31 mouse cellular contexts compared by ENCODE assay signal in the genomic region with DNA sequence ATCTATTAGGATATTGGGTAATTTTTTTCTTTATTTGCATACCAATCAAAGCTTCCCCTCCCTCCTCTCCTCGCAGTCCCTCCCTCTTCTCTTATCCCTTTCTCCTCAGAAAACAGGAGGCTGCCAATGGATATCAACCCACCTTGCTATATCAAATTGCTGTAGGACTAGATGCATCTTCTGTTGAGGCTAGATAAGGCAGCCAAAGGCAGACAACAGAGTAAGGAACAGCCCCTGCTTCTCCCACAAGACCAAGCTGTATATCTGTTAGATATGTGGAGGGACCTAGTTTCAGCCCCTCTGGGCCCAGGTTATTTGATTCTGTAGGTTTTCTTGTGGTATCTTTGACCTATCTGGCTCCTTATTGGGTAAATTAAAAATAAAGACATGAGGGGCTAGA.
A peak's percentile ranks its signal among the peaks of the same experiment; 100 is the strongest.
DNase-seq lines count a peak whose midpoint lies in the region; ATAC-seq and TF ChIP-seq lines count a peak whose summit lies in the region.
"Had no signal": no experiment of that assay in that cellular context is flagged by ENCODE, and none has a peak within 500 bp of the region (broad histone marks: within the 10 kb centered on the region; RNA-seq: fewer than 3 reads in every experiment).

No protein-coding gene starts in this region.

- peaks cover 88% of the 10 kb centered on the region for H3K36me3 ChIP-seq in liver, embryonic 12.5 days
- peaks cover 67% of the 10 kb centered on the region for H3K36me3 ChIP-seq in liver, postnatal 0 days (replicated peaks; ENCODE audit: insufficient read depth, low read length)
- H3K36me3 ChIP-seq in liver, embryonic 15.5 days (replicated peaks) = peaks cover 79% of the 10 kb centered on the region

- H3K4me2 ChIP-seq in liver, embryonic 12.5 days = no peak overlapping the region
- no peak overlapping the region for H3K4me2 ChIP-seq in liver, postnatal 0 days (ENCODE audit: low read depth, low read length)
- no peak overlapping the region for H3K4me2 ChIP-seq in liver, embryonic 15.5 days
- H3K4me2 ChIP-seq: heart, embryonic 13.5 days; hindbrain, embryonic 14.5 days had no signal

- H3K27ac ChIP-seq in liver, embryonic 12.5 days = no peak overlapping the region
- H3K27ac ChIP-seq in liver, postnatal 0 days (ENCODE audit: low read depth) = no peak overlapping the region
- H3K27ac ChIP-seq in liver, embryonic 15.5 days (replicated peaks) = no peak overlapping the region
- H3K27ac ChIP-seq: forebrain, embryonic 10.5 days; heart, adult 2 months; heart, embryonic 10.5 days; heart, embryonic 13.5 days; hindbrain, embryonic 14.5 days; hindbrain, postnatal 0 days had no signal

- 0 out of 2 replicates have a peak, but pooled peaks cover 3% of the 10 kb centered on the region for H3K4me1 ChIP-seq in liver, embryonic 12.5 days
- no peaks in the 10 kb centered on the region for H3K4me1 ChIP-seq in liver, postnatal 0 days (ENCODE audit: insufficient read depth)
- H3K4me1 ChIP-seq in liver, embryonic 15.5 days (replicated peaks) = no peaks in the 10 kb centered on the region
- H3K4me1 ChIP-seq: forebrain, embryonic 10.5 days; heart, embryonic 10.5 days; heart, embryonic 13.5 days had no signal

- 22% methylated on average over 1 of the region's 1 CpGs for WGBS in liver, embryonic 12.5 days (ENCODE audit: insufficient replicate concordance)
- 35% methylated on average over 1 of the region's 1 CpGs for WGBS in liver, postnatal 0 days (ENCODE audit: insufficient replicate concordance)
- WGBS in liver, embryonic 15.5 days (ENCODE audit: insufficient replicate concordance) = 23% methylated on average over 1 of the region's 1 CpGs

- no peak for TF ChIP-seq CTCF in liver, postnatal 0 days (IDR thresholded peaks at IDR 0.05; ENCODE audit: low read depth)

- peak; percentile 79 for ATAC-seq in liver, embryonic 12.5 days
- no peak for ATAC-seq in liver, postnatal 0 days
- ATAC-seq in liver, embryonic 15.5 days (ENCODE audit: insufficient read depth) = peak; percentile 49
- peak; percentile 91 for ATAC-seq in megakaryocyte-erythroid progenitor cell, adult 5-6 weeks (replicated peaks; ENCODE audit: low FRiP score, low TSS enrichment, poor library complexity, severe bottlenecking)
- ATAC-seq: forebrain, embryonic 14.5 days; forebrain, postnatal 0 days; hindbrain, postnatal 0 days; inflammation-experienced regulatory T-cells, adult 6 months; intestine, embryonic 16.5 days; Patski had no signal

- no peak for DNase-seq in liver, postnatal 0 days
- DNase-seq in c-Kit-positive CD71-positive TER-119-positive erythroid progenitor cells, embryonic 14.5 days (ENCODE audit: low spot score) = peak; percentile 18
- DNase-seq in MN1 (ENCODE audit: low spot score) = no peak
- no peak for DNase-seq in right cerebral cortex, postnatal 4 days
- DNase-seq in cerebellum, adult 11 months = no peak
- DNase-seq: adrenal gland, postnatal 10 days; adrenal gland, postnatal 36 days; B cell, adult 2 months; cerebellum, adult 18-20 months; cerebellum, adult 9-10 months; cerebellum, postnatal 36 days; forebrain, postnatal 0 days; gastrocnemius, postnatal 10 days; gastrocnemius, postnatal 36 days; heart, adult 2 months; heart, postnatal 14 days; heart, postnatal 4 days had no signal

- H3K4me3 ChIP-seq in liver, embryonic 12.5 days = no peak overlapping the region
- no peak overlapping the region for H3K4me3 ChIP-seq in liver, postnatal 0 days (ENCODE audit: low read depth, low read length)
- no peak overlapping the region for H3K4me3 ChIP-seq in liver, embryonic 15.5 days (replicated peaks)
- H3K4me3 ChIP-seq: forebrain, embryonic 10.5 days; heart, adult 2 months; heart, embryonic 10.5 days; heart, embryonic 13.5 days had no signal

- no peaks in the 10 kb centered on the region for H3K9me3 ChIP-seq in liver, embryonic 12.5 days (replicated peaks)
- H3K9me3 ChIP-seq in liver, postnatal 0 days (ENCODE audit: low read length) = no peaks in the 10 kb centered on the region
- H3K9me3 ChIP-seq in liver, embryonic 15.5 days (replicated peaks) = no peaks in the 10 kb centered on the region
- H3K9me3 ChIP-seq: forebrain, embryonic 10.5 days; G1E; heart, embryonic 10.5 days; heart, embryonic 13.5 days had no signal

- no peak overlapping the region for H3K9ac ChIP-seq in liver, embryonic 12.5 days
- H3K9ac ChIP-seq in liver, postnatal 0 days (replicated peaks) = no peak overlapping the region
- H3K9ac ChIP-seq in liver, embryonic 15.5 days = no peak overlapping the region
- H3K9ac ChIP-seq: forebrain, postnatal 0 days; heart, embryonic 13.5 days; hindbrain, embryonic 14.5 days had no signal

- TF ChIP-seq EP300 in liver, postnatal 0 days (IDR thresholded peaks at IDR 0.05; ENCODE audit: low read depth) = no peak

- H3K27me3 ChIP-seq in liver, embryonic 12.5 days (replicated peaks) = 0 out of 2 replicates have a peak, but pooled peaks cover 5% of the 10 kb centered on the region
- no peaks in the 10 kb centered on the region for H3K27me3 ChIP-seq in liver, postnatal 0 days (ENCODE audit: insufficient read depth, low read length)
- 0 out of 2 replicates have a peak, but pooled peaks cover 4% of the 10 kb centered on the region for H3K27me3 ChIP-seq in liver, embryonic 15.5 days
- H3K27me3 ChIP-seq: CH12.LX had no signal
